Mouse (Mus musculus): ENCODE data around the gene Figla. TPM values are rescaled to one million over a fixed set of nuclear protein-coding genes. Genes with fewer than 3 reads are reported as not detected.
"Not testable (repeated sequence)": the region's sequence is repeated elsewhere in the genome, so short reads cannot be mapped to it uniquely, and the experiment has no call there.

Gene Figla
- not detected in 2 replicates for polyA plus RNA-seq (2015; fragmentation: Nextera tagmentation; extraction: Ambion mirVana)

- Histone ChIP-seq H3K27me3 (replicated peaks) (no peaks in the 10 kb centered on the region; the same call in 1 of the 2 replicates), H3K4me2 (no peak within 1 kb of the TSS), H3K9me3 (no peaks in the 10 kb centered on the region), H3K9ac (no peak within 1 kb of the TSS), H3K4me1 (0 out of 2 replicates have a peak, but pooled peaks cover 12% of the 10 kb centered on the region), H3K36me3 (no peaks in the 10 kb centered on the region), H3K27ac (replicated peaks) (no peak within 1 kb of the TSS), H3K4me3 (no peak within 1 kb of the TSS)
- 68% methylated on average over 9 of the region's 9 CpGs for WGBS
- ATAC-seq (ENCODE audit: extremely low read depth, insufficient number of reproducible peaks, low FRiP score, low TSS enrichment), result no peak
Measured at GRCm38 (mm10) chr6:86015871-86016270, at the start of gene Figla. Figla (plus strand) TSS chr6:86016171.

DNA sequence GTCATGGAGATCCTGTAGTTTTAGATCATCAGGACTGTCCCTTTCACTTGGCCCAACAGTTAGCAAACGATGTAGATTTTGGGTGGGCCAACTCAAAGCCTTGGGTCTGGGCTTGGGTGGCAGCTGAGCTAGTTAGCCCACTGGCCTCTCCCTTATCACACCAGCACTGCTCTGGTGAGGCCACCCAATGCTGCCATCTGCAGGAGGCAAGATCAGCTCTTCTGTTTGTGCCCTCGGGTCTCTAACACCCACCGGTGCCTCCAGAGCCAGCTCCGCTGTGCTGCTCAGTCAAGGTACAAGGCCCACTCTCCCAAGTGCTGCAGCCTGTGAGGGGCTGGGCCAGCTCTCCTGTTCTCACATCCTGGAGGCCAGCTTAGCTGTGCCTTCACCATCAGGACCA is 49.3 kb upstream of the Figla start:
- 77% methylated on average over 4 of the region's 4 CpGs for WGBS
- Histone ChIP-seq H3K36me3 (no peaks in the 10 kb centered on the region), H3K27me3 (replicated peaks) (no peaks in the 10 kb centered on the region), H3K4me2 (no peak overlapping the region), H3K4me1 (peaks cover 24% of the 10 kb centered on the region), H3K9ac (no peak overlapping the region), H3K4me3 (no peak overlapping the region), H3K9me3 (no peaks in the 10 kb centered on the region), H3K27ac (replicated peaks) (no peak overlapping the region)
- ATAC-seq (ENCODE audit: extremely low read depth, insufficient number of reproducible peaks, low FRiP score, low TSS enrichment), result no peak

GRCm38 (mm10) chr6:85969889-85970288 is 46.1 kb upstream of the Figla start:
- Histone ChIP-seq H3K27ac (replicated peaks) (no peak overlapping the region), H3K36me3 (no peaks in the 10 kb centered on the region), H3K27me3 (replicated peaks) (no peaks in the 10 kb centered on the region), H3K9ac (no peak overlapping the region), H3K4me2 (no peak overlapping the region), H3K4me3 (no peak overlapping the region), H3K4me1 (peaks cover 33% of the 10 kb centered on the region), H3K9me3 (no peaks in the 10 kb centered on the region)
- 43% methylated on average over 2 of the region's 2 CpGs for WGBS
- no peak for ATAC-seq (ENCODE audit: extremely low read depth, insufficient number of reproducible peaks, low FRiP score, low TSS enrichment)

GRCm38 (mm10) chr6:85972699-85973098 is 43.3 kb upstream of the Figla start:
- WGBS, result 35% methylated on average over 3 of the region's 3 CpGs
- ATAC-seq (ENCODE audit: extremely low read depth, insufficient number of reproducible peaks, low FRiP score, low TSS enrichment), result no peak

DNA sequence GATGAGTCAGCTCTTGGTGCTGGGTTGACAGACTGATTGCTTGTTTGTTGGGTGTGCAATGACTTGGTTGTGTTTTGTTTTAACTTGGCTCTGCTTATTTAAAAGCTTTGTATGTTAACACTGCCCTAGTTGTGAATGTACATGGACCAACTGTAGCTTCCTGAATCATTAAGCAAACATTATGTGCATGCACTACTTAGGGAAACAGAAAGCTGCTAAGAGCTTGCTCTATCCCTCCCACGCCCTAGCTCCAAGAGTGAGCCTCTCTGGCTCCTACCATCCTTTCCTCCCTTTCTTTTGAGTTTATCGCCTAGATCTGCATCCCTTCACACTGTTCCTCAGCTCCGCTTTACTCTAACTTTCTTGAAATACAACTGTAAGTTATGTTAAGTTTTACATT is 42.6 kb upstream of the Figla start:
- WGBS, result 64% methylated on average over 3 of the region's 3 CpGs
- H3K27ac ChIP-seq (replicated peaks), result no peak overlapping the region
- H3K27me3 ChIP-seq (replicated peaks), result 0 out of 2 replicates have a peak, but pooled peaks cover 7% of the 10 kb centered on the region
- no peak overlapping the region for H3K9ac ChIP-seq
- ATAC-seq (ENCODE audit: extremely low read depth, insufficient number of reproducible peaks, low FRiP score, low TSS enrichment), result no peak
- no peak overlapping the region for H3K4me3 ChIP-seq
- no peaks in the 10 kb centered on the region for H3K36me3 ChIP-seq
- no peaks in the 10 kb centered on the region for H3K9me3 ChIP-seq
- no peak overlapping the region for H3K4me2 ChIP-seq
- H3K4me1 ChIP-seq, result peaks cover 22% of the 10 kb centered on the region

More at GRCm38 (mm10) chr6:85972699-85973098, 43.3 kb upstream of the Figla start:
- Histone ChIP-seq H3K4me3 (no peak overlapping the region), H3K9me3 (no peaks in the 10 kb centered on the region), H3K9ac (peak overlapping the region; percentile 28; the same call in 1 of the 2 replicates), H3K4me1 (peaks cover 22% of the 10 kb centered on the region), H3K4me2 (no peak overlapping the region), H3K27ac (replicated peaks) (no peak overlapping the region; the same call in 1 of the 2 replicates), H3K36me3 (no peaks in the 10 kb centered on the region), H3K27me3 (replicated peaks) (0 out of 2 replicates have a peak, but pooled peaks cover 7% of the 10 kb centered on the region)

- 46% methylated on average over 10 of the region's 10 CpGs for WGBS
Measured at GRCm38 (mm10) chr6:85974941-85975617, 40.9 kb upstream of the Figla start.

DNA sequence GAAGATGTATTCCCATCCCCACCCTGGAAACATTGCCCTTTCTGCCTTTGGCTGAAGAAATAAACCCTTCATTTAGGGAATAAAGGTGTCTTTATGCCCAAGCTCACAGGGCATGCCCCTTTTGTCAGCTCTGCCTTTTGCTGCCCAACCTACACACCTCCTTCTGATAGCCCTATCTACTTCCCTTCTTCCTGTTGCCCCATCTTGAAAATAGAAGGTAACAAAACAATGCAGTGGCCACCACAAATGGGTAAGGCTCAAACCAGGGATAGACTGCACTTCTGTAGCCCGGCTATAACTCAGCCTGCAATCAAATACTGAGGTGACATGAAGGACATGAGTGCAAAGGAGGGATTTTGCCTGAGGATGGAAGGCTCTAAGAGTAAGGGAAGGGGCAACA is 40.2 kb upstream of the Figla start:
- no peak overlapping the region for H3K4me2 ChIP-seq
- 0 out of 2 replicates have a peak, but pooled peaks cover 7% of the 10 kb centered on the region for H3K27me3 ChIP-seq (replicated peaks)
- no peak overlapping the region for H3K4me3 ChIP-seq
- ATAC-seq (ENCODE audit: extremely low read depth, insufficient number of reproducible peaks, low FRiP score, low TSS enrichment), result no peak
- H3K9ac ChIP-seq, result no peak overlapping the region
- WGBS, result 71% methylated on average over 1 of the region's 1 CpGs
- H3K27ac ChIP-seq (replicated peaks), result no peak overlapping the region
- H3K9me3 ChIP-seq, result no peaks in the 10 kb centered on the region
- peaks cover 12% of the 10 kb centered on the region for H3K4me1 ChIP-seq
- H3K36me3 ChIP-seq, result no peaks in the 10 kb centered on the region

More at GRCm38 (mm10) chr6:85974941-85975617, 40.9 kb upstream of the Figla start:
- Histone ChIP-seq H3K27me3 (replicated peaks) (0 out of 2 replicates have a peak, but pooled peaks cover 7% of the 10 kb centered on the region), H3K4me2 (no peak overlapping the region), H3K36me3 (no peaks in the 10 kb centered on the region), H3K4me1 (peaks cover 19% of the 10 kb centered on the region), H3K4me3 (no peak overlapping the region), H3K27ac (replicated peaks) (no peak overlapping the region), H3K9me3 (no peaks in the 10 kb centered on the region), H3K9ac (no peak overlapping the region)
- ATAC-seq (ENCODE audit: extremely low read depth, insufficient number of reproducible peaks, low FRiP score, low TSS enrichment), result no peak

DNA sequence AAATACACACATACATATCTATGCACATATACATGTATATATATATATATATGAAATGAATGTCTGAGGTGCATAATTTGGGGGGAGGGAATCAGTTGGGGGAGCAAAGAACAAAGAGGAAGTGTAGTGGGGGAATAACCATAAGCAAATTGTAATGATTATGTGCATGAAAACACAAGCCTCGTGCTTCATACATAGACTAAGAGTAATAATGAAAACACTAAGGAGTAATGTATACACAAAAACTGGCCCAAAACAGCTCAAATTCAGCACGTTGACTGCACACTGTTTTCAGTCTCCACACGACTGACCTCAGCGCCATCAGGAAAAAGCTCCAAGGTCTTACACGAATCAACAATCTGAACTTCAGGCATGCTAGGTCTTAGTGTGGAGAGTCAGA is 39.7 kb upstream of the Figla start:
- no peak overlapping the region for H3K4me2 ChIP-seq
- peaks cover 12% of the 10 kb centered on the region for H3K4me1 ChIP-seq
- no peak overlapping the region for H3K4me3 ChIP-seq
- ATAC-seq (ENCODE audit: extremely low read depth, insufficient number of reproducible peaks, low FRiP score, low TSS enrichment), result no peak
- 0 out of 2 replicates have a peak, but pooled peaks cover 7% of the 10 kb centered on the region for H3K27me3 ChIP-seq (replicated peaks)
- H3K9me3 ChIP-seq, result no peaks in the 10 kb centered on the region
- H3K36me3 ChIP-seq, result no peaks in the 10 kb centered on the region
- no peak overlapping the region for H3K9ac ChIP-seq
- no peak overlapping the region for H3K27ac ChIP-seq (replicated peaks)
- 83% methylated on average over 5 of the region's 5 CpGs for WGBS

DNA sequence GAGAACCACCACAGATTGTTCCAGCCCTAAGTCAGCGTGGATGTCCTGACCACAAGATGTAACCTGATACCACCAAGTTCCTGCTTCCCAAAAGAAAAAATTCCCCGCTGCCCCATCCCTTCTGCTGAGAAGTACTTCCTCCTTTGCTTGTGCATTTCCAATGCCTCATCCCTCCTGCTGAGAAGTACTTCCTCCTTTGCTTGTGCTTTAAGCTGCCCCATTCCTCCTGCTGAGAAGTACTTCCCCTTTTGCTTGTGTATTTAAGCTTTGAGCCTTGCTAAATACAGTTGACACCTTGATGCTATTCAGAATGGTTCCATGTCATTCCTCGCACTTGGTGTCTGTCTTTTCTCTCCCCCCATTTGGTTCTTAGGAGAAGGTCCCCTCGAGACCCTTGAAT is 37.2 kb upstream of the Figla start:
- not testable (repeated sequence) for H3K36me3 ChIP-seq; H3K9me3 ChIP-seq; H3K4me2 ChIP-seq; H3K27me3 ChIP-seq (replicated peaks); H3K4me3 ChIP-seq; H3K9ac ChIP-seq; H3K27ac ChIP-seq (replicated peaks); H3K4me1 ChIP-seq; ATAC-seq (ENCODE audit: extremely low read depth, insufficient number of reproducible peaks, low FRiP score, low TSS enrichment)
- WGBS, result 72% methylated on average over 4 of the region's 4 CpGs

DNA sequence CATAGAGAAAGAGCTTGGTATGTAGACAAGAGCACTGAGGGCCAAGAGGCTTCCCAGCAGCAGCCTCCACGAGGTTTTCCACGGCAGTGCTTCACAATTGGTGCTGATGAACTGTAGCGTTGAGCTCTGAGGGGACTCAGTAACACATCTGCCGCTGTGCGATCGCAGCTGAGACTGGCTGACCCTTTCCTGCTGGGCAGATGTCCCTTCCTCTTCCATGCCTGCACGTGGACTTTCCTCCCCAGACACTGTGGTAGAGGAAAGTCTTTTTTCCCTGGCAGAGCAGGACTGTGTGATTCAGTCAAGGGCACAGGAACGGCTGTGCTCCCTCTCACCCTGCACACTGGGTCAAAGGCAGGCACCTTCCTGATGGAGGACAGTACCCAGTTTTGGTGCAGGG is 31.6 kb upstream of the Figla start:
- ATAC-seq (ENCODE audit: extremely low read depth, insufficient number of reproducible peaks, low FRiP score, low TSS enrichment), result no peak
- no peaks in the 10 kb centered on the region for H3K27me3 ChIP-seq (replicated peaks)
- H3K9ac ChIP-seq, result no peak overlapping the region
- H3K27ac ChIP-seq (replicated peaks), result no peak overlapping the region
- H3K36me3 ChIP-seq, result no peaks in the 10 kb centered on the region
- no peak overlapping the region for H3K4me3 ChIP-seq
- H3K4me1 ChIP-seq, result no peaks in the 10 kb centered on the region
- no peak overlapping the region for H3K4me2 ChIP-seq
- 71% methylated on average over 8 of the region's 8 CpGs for WGBS
- H3K9me3 ChIP-seq, result no peaks in the 10 kb centered on the region

DNA sequence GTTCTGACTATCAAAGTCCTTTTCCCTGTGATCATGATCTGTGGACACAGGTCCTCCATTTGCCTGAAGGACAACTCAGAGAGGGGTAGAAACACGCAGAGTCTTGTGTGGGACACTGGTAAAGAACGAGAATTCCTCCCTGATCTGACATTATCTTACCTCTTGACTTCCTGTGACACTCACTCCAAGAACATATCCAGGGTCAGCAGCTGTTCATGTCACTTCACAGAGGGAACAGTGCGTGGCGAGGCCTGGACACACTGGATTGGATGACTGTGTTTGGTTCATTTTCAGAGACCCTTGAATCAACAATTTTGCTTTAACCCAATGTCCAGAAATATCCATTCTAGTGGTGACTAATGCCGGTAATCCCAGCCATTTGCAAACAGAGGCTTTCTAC is 26.4 kb upstream of the Figla start:
- not testable (repeated sequence) for H3K9me3 ChIP-seq; H3K4me3 ChIP-seq; H3K27me3 ChIP-seq (replicated peaks); H3K9ac ChIP-seq; H3K4me2 ChIP-seq; H3K27ac ChIP-seq (replicated peaks); ATAC-seq (ENCODE audit: extremely low read depth, insufficient number of reproducible peaks, low FRiP score, low TSS enrichment); H3K4me1 ChIP-seq; H3K36me3 ChIP-seq
- WGBS, result 66% methylated on average over 5 of the region's 5 CpGs

GRCm38 (mm10) chr6:85990774-85991173 is 25.2 kb upstream of the Figla start:
- not testable (repeated sequence) for ATAC-seq (ENCODE audit: extremely low read depth, insufficient number of reproducible peaks, low FRiP score, low TSS enrichment); H3K4me3 ChIP-seq; H3K9me3 ChIP-seq; H3K4me1 ChIP-seq; H3K27ac ChIP-seq (replicated peaks); H3K27me3 ChIP-seq (replicated peaks); H3K4me2 ChIP-seq; H3K9ac ChIP-seq; H3K36me3 ChIP-seq
- 79% methylated on average over 5 of the region's 5 CpGs for WGBS
